Mouse (Mus musculus) liver, postnatal 0 days (tissue): ENCODE data around the gene Dpp8.

Source experiments
- CTCF ChIP-seq: sonication (generic); IDR thresholded peaks from 2 replicates; pipeline ENCODE4 v1.5.1; 2016; ENCODE audit warnings: antibody characterized with exemption, low read depth
- EP300 ChIP-seq: IDR thresholded peaks from 2 replicates; pipeline ENCODE4 v1.6.1; 2016; ENCODE audit warnings: antibody characterized with exemption, low read depth, mild to moderate bottlenecking

DNA sequence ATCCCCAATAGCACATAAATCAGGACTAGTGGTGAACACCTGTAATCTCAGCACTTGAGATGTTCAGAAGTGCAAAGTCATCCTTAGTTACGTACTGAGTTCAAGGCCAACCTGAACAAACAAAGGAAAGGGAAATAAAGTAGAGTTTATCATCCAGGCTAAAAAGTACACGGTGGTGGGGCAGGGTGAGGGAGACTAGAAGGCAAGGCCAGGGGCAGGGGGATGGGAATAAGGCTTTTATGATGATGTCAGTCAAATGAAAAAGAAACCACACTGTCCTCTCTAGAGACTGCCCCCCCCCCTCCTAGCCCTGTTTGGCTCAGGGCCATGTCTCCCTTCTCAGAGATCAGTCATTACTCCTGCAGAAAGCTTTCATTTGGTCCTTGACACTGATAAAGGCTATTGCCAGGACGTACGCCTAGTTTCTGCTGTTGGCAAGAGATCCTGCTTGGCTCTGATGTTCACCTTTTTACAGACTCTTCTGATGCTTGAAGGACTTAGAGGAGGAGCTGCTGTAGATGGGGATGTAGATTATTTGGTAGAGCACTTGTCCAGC is 9.6 kb upstream of the Dpp8 start:
- TF ChIP-seq CTCF: no peak
- TF ChIP-seq EP300: no peak
